Mouse (Mus musculus): ENCODE results near the gene Abhd17b. TPM values are rescaled to one million over a fixed set of nuclear protein-coding genes. Genes with fewer than 3 reads are reported as not detected.
"Not testable (repeated sequence)": the region's sequence is repeated elsewhere in the genome, so short reads cannot be mapped to it uniquely, and the experiment has no call there.

Gene Abhd17b
- 10 to 100 TPM; 55.1 to 58.0 TPM for total RNA-seq (2021)
- long read RNA-seq, experiment 1, transcript Abhd17b-201 (4 exons, 2,259 nt), result major isoform, 38 of 45 reads
- long read RNA-seq, experiment 1, partial matches to known transcripts, result 0 of 45 reads
- long read RNA-seq, experiment 1, other reads (novel, unspliced or antisense), result 7 of 45 reads
- long read RNA-seq, experiment 2, transcript Abhd17b-201 (4 exons, 2,259 nt), result major isoform, 82 of 99 reads
- long read RNA-seq, experiment 2, partial matches to known transcripts, result 1 of 99 reads
- long read RNA-seq, experiment 2, other reads (novel, unspliced or antisense), result 13 of 99 reads

- peak; percentile 32 to 43 for DNase-seq (ENCODE audit: low spot score in 2 of 2)
Measured at GRCm38 (mm10) chr19:21653172-21653981, at the start of gene Abhd17b. Gene Abhd17b (plus strand): TSS chr19:21653185.

GRCm38 (mm10) chr19:21603836-21604235, 49.1 kb upstream of the Abhd17b start:
- no peak for DNase-seq (ENCODE audit: low spot score in 2 of 2)

GRCm38 (mm10) chr19:21605294-21605693, 47.7 kb upstream of the Abhd17b start:
- no peak for DNase-seq (ENCODE audit: low spot score in 2 of 2)

DNA sequence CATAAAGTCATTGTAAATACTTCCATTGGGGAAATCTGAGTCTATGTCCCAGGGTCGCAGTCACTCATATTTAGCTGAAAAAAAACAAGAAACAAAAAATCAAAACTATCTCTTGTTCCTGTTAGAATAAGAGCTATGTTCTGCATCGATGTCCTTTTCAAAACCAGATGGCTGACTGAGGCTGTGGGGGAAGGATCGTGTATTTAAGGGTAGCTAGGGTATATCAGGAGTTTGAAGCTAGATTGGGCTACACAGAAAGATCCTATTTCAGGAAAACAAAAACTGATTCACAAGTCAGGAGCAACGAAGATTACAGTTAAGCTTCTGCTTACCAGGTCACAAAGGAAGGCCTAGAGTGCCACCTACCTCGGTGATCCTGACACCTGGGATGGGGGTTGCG, 42.7 kb upstream of the Abhd17b start:
- DNase-seq (ENCODE audit: low spot score in 2 of 2), result no peak

DNA sequence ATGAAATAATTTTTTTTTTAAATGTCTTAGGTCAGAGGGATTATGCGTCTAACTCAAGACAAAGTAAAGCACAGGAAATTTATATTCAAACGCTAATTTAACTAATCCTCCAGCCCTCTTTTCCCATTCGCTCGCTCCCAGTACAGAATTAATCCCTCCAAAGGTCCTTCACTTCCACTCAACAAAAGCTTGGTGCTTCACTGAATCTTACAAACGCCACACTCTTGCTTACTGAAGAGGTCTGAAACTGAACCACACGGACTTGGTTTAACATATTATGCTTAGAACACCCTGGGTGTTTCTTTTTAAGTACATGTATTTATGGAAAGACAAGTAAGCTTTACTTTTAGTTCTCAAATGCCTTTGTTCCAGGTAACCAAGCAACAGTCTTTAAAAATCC, 41.7 kb upstream of the Abhd17b start:
- DNase-seq (ENCODE audit: low spot score in 2 of 2), result no peak

DNA sequence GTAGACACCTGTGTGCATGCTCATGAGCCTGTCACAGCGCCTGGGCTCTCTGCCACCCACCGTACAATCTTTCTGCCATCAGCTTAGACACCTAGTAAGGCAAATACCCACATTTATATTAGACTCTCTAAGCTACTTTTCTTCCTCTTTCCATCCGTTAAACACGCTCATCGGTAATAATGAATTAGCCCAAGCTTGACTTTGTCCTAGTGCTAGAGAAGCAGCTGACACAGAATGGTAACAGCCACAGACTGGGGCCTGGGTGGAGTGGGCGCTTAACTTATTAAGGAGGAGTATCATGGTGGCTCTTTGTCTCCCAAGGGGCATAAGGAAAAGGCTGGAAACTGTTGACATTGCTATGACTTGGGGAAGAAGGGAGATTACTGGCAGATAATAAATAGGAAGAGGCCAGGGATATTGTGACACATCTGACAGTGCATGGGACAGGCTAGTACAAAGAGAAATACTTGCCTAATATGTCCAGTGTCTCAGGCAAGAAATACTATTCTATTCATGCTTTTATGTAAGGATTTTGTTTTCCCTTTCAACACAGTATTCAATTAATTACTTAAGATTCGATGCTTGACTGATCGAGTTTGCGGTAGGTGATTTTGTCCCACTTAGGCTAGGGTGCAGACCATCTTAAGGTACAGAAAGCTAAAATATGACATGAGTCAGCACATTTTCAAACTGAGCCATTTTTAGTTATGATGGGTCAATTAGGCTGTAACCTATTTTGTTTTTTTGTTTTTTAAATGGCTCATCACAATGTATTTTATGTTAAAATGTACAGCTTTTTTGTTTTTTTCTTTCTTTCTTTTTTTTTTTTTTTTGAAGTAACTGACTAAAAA, 41.0 kb upstream of the Abhd17b start:
- DNase-seq (ENCODE audit: low spot score in 2 of 2), result no peak

DNA sequence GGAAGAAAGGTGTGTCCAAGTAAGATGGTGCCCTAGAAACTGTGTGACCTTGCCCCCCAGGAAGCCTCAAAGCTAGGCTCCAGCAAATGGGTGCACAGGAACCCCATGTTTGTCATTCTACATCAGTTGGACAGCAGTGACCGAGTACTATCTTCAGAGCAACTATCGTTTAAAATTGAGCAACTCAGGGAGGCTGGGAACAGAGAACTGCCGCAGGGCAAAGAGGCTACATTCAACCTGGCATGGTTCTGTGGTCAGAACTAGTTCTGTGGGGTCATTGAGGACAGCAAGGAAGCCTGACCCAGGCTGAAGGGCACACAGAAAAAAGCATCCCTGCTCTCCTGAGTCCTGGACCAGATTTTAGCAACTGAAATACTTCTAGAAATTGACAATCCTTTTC, 37.2 kb upstream of the Abhd17b start:
- no peak for DNase-seq (ENCODE audit: low spot score in 2 of 2)

DNA sequence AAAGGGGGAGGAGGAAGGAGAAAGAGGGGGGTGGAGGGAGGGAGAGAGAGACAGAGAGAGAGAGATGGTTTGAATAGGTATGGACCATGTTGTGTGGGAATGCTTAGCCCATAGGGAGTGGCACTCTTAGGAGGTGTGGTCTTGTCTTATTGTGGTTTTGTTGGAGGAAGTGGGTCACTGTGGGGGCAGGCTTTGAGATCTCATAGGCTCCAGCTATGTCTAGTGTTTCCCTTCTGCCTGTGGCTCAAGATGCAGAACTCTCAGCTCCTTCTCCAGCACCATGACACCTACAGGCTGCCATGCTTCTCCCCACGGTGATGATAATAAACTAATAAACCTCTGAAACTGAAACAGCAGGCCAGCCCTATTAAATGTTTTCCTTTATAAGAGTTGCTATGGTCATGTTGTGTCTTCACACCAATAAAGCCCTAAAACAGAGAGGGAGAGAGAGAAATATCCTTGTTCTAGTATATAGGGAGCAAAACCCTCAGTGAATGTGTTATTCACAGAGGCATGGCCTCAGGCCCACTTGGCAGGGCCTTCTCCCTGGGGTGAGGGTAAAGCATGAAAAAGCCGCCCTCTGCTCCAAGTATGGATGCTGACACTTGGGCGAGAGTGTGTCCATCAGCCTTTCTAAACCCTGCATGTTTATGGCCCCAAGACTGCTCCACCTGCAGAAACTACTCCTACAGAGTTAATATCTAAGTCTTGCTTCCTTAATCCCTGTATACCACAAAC, 29.4 kb upstream of the Abhd17b start:
- no peak for DNase-seq (ENCODE audit: low spot score in 2 of 2)

DNA sequence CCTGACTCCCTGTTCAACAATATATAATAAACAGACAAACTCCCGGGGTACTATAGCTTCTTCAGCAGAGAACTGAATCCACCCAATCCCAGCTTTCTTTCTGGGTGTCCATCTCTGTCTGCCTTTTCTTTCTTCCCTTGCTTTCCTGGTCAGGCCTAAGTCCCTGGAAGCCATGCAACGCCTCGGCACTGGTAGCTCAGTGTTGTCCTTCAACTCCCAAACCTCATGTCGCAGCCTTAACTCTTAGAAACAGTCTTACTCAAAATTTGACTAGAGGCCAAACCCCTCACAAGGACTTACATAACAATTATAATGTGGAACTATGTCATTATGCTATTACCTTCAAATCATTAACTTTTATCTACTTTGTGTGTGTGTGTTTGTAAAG, 28.8 kb upstream of the Abhd17b start:
- DNase-seq (ENCODE audit: low spot score in 2 of 2), result no peak

DNA sequence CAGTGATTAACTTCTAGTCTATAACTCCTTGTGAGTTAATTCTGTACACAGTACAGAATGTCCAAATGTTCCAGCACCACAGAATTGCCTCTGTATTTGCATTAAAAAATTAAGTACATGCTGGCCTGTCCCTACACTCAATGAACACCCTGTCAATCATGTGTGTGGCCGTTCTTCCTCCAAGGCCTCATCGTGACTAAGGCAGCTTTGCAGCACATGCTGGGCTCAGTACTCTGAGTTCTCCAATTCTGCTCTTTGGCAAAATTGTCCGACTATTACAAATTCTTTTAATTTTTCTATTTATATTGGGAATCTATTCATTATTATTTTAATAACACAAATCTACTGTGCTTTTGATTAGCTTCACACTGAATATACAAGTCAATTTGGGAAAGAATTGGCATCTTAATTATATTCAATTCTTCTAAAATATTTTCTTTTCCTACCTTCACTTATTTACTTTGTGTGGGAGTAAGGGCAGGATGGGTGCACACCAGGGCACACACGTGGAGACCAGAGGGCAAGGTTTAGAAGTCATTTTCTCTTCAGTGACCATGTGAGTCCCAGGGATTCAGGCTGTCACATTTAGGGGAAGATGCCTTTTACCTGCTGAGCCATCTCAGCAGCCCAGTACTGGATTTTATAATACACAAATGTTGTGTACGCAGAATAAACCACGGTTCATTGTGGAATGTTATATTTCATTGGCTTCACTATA, 26.6 kb upstream of the Abhd17b start:
- DNase-seq (ENCODE audit: low spot score in 2 of 2), result no peak

GRCm38 (mm10) chr19:21628440-21628839, 24.5 kb upstream of the Abhd17b start:
- DNase-seq (ENCODE audit: low spot score in 2 of 2), result not testable (repeated sequence)

GRCm38 (mm10) chr19:21629030-21629429, 24.0 kb upstream of the Abhd17b start:
- DNase-seq (ENCODE audit: low spot score in 2 of 2), result no peak

- no peak for DNase-seq (ENCODE audit: low spot score in 2 of 2)
Measured at GRCm38 (mm10) chr19:21629501-21629900, 23.5 kb upstream of the Abhd17b start.

DNA sequence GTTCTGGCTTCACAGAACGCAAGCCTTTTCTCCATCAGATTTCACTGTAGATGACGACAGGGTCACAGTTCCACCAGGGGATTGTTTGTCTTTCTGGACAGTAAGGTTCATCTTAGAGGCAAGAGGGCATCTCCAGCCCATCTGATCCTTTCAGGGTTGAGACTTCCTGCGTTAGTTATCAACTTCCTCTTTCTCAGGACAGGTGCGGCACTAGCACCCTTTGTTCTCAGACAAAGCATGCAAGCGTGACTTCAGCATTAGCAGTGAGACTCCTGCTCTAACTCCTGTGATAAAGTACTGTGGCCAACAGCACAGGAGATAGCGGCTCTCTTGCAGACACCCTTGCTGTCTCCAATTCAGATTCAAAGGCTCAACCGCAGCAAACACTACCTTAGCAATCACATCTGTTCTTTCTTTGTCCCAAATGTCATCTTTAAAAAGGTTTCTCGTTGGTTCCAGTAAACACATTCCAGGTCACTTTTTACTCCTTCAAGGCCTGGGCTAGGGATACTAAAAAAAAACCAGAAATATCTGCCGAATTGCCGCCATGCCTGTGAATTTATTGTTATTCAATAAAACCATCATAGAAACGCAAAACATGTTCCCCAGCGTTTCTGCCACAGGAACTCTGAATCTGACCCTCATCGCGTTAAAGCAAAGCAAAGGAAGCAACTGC, 22.2 kb upstream of the Abhd17b start:
- no peak for DNase-seq (ENCODE audit: low spot score in 2 of 2)

DNA sequence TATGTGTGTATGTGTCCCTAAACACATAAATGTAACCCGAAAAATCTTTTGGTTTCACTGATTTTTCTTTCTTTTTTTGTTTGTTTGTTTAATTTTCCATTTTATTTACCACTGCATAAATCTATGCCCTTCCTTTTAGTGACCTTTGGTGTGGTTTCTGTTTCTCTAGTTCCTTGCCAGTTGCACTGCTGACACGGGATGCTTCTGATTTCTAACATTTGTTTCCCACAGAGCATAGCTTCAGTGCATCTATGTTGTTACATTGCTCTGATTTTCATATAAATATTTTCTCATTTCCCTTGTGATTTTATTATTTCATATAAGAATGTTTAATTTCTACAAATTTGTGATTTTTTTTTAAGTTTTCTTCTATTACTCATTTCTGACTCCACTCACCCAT, 17.6 kb upstream of the Abhd17b start:
- no peak for DNase-seq (ENCODE audit: low spot score in 2 of 2)

GRCm38 (mm10) chr19:21636907-21637306, 16.1 kb upstream of the Abhd17b start:
- no peak for DNase-seq (ENCODE audit: low spot score in 2 of 2)

DNA sequence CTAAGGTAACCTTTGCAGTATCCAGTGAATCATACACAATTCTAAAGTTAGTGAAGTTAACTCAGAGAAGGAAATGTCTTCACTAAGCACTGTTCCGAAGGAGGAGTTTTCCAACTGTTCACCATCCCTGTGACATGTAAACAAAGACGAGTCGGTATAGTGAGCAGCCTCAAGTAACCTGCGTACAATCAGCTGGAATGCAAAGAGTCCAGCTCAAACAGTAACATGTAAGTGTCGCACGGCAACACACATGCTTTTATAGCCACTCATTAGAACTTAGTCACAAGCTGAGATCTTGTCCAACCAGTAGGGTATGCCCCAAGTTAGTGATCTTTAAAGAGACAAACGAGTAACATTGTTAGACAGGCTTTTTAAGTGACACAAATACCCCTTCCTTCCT, 15.3 kb upstream of the Abhd17b start:
- DNase-seq (ENCODE audit: low spot score in 2 of 2), result no peak

DNA sequence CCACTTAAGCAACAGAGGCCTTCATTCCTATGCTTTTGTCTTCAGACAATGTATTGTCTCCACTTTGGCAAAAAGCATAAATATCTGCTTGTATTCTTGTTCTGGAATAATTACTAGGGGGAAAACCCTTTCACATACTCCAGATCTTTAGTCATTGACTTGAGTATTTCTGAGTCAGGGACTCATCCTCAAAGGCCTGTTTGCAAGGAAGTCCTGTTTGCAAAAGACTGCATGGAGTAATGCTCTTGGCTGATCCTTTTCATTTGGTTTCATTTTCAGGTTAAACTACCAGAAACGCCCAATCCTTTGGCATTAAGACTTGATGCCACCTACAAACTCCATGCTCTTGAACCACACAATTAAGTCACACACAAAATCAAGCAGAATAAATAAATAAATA, 9.1 kb upstream of the Abhd17b start:
- no peak for DNase-seq (ENCODE audit: low spot score in 2 of 2)

DNA sequence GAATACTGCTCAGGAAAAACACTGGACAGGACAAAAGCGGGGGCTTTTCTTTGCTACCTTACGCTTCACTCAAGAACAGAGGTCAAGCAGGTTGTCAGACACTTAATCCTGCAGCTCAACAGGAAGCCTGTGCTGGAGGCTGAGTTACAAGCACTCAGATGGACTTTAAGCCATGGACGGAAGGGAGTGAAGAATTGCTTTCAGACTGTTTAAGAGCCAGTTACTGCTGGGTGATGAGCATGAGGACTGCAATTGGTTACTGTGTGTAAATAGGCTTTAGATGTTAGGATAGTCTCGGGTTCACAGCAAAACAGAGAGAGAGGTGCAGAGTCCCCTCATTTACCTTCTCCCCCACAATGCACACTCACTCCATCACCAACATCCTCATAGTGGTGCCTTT, 7.7 kb upstream of the Abhd17b start:
- DNase-seq (ENCODE audit: low spot score in 2 of 2), result no peak

DNA sequence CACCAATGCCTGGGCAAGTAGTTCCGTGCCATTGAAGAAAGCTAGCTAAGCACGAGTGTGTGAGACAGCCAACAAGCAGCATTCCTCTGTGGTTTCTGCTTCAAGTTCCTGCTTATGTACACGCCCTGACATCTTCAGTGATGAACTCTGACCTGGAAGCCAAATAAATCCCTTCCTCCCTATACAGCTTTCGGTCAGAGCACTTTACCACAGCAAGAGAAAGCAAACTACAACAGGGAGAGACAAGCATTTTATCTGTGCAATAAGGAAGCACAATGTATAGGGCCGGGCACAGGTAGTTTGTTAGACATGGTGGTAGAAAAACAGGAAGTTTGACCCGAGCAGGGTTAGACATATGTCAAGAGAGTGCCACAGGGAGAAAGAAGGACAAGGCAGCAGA, 6.8 kb upstream of the Abhd17b start:
- DNase-seq (ENCODE audit: low spot score in 2 of 2), result no peak

Data from adrenal gland, postnatal 4 days (tissue).